Mouse (Mus musculus): ENCODE measurements around the gene Tanc1.

Tanc1 gene

DNA sequence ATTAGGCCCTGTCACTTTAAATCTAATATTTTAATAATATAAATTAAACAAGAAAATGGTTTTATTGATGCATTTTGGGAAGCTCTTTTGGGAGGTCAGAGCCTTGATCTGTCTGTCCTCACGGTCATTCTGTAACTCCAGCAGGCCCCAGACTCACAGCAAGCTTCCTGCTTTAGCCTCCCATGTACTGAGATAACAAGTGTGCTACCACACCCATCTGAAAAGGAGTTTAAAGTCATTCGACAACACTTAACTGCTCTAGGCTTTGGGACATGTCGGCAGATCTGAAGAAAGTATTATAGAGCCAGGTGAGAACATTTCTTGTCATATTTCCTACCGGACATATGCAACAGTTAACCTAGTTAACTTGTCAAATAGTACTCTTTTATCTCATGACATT, 69.3 kb downstream of the Tanc1 start:
- no peak for DNase-seq (ENCODE audit: low spot score)

DNA sequence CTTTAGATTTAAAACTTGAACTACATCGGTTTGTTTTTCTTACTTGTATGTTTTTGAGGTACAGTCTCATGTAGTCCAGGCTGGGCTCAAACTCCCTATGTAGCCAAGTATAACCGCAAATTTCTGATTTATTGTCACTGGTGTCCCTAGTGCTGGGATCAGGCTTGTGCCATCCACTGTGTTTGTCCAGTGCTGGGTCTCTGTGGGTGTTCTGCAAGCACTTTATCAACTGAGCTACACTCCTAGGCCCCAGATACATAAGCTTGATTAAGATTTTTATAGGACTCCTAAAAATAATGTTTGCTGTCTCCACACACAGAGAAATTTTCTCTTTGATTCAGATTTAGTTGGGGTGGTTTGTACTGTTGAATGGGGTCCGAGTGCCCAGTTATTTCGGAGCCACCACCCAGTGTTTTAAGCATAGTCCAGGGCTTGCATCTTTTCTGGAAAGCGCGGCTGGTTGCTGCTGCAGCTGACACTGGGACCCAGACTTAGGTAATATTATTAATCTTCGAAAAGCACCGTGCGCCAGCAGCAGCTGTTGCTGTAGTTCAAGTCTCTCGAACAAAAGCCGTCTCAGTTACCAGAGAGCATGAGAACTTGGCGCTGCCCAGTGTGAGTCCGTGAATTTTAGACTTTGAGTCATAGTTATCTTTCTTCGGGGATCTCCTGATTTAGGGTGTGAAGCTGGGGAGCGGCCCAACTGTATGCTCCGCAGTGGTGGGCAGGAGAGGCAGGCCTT, 73.2 kb downstream of the Tanc1 start:
- no peak for DNase-seq (ENCODE audit: low spot score)

DNA sequence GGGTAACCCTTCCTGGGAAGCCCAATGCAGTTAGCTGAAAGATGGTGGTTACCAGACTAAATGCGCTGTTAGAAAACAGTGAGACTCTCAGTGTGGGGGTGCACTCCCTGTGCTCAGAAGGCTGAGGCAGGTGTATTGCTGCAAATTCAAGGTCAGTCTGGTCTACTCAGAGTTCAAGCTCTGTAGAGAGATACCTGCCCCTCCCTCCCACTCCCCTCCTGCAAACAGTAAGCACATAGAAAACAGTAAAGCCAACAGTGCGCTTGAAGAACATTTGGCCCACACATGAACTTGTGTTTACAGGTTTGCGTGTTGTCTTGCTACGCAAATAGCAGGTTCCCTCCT, 73.7 kb downstream of the Tanc1 start:
- DNase-seq (ENCODE audit: low spot score): no peak

DNA sequence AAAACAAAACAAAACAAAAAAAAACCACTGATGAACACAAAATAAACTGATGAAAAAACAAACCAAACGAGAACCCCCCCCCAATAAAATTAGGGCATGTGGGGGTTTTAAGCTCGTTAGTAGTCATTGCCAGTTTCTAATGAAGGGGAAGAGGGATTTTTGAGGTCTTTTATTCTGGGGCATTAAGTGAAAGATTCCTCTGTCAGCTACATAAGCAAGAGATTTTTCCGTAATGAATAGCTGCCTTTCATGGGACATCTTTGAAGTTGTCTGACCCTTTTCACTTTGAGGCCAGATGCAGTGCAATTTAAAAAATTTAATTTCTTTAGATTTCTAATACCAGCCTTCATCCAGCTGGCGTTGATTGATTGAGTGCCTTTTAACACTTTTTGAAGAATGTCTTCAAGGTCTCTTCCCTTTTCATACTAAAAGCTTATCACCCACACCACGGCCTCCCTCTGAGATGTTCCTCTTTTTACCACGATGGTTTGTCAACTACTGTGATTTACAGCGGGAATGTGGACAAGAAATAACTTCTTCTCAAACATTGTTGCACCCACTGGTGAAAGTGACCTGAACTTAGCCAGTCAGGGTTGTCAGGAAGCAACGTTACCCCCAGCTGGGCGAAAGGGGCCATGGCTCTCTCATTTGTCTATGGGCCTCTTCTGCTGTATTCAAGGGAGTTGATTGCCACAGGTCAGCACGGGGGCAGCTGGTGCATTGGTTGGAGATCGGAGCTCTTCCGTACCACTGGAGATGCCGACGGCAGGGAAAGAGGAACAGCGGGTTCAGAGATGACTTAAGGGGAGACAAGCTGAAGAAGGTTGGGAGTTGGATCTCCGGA, 76.6 kb downstream of the Tanc1 start:
- DNase-seq (ENCODE audit: low spot score): no peak

DNA sequence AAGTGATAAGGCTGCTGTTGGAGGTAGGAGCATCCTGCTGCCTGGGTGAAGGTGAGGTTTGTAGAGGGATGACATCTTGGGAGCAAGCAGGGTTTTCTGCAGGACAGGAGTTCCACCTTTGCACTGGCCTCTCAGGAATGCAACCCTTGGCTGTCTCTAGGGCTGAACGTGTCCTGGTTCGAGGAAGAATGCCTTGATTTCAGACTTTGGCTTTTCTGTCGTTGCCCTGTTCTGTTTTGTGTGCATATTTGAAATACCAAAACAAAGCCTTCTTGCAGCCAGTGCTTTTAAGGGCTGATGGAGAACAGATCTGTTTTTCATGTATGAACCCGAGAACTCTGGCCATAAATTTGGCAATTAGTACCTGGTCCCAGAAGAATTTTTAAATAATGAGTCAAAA, 79.3 kb downstream of the Tanc1 start:
- DNase-seq (ENCODE audit: low spot score): no peak

DNA sequence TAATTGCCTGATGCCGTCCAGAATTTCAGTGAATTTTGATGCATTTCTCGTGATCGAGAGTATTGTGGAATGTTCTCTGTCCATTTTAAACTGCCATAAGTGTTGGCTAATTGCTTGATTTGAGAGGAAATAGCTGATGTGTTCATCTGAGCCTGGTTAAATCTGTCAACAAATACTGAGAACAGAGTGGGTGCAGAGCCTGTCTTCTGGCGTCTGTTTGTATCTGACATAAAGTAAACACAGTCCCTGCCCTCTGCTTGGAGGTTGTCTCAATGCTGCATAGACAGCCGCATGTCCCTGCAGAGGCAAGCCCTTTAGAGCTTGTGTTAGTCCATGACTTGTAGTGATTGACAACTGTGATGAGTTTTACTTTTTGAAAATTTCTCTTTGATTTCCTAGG, 81.6 kb downstream of the Tanc1 start:
- DNase-seq (ENCODE audit: low spot score): no peak

DNA sequence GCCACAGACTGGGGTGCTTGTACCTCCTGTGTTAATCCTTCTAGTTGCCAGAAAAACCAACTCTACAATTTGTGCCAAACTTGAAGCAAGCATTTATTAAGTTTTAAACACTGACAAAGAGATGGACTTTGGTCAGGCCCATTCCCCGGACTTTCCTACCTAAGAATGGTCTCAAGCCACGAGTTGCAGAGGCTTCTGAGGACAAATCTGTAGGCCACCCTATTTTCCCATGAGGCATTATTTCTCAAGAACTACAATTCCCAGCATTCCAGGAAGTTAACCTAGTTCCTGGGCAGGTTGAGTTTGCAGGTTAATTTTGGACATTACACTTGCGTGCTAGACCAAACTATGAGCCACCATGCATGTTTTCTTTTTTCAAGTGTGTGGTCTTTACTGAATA, 85.3 kb downstream of the Tanc1 start:
- DNase-seq (ENCODE audit: low spot score): no peak

DNA sequence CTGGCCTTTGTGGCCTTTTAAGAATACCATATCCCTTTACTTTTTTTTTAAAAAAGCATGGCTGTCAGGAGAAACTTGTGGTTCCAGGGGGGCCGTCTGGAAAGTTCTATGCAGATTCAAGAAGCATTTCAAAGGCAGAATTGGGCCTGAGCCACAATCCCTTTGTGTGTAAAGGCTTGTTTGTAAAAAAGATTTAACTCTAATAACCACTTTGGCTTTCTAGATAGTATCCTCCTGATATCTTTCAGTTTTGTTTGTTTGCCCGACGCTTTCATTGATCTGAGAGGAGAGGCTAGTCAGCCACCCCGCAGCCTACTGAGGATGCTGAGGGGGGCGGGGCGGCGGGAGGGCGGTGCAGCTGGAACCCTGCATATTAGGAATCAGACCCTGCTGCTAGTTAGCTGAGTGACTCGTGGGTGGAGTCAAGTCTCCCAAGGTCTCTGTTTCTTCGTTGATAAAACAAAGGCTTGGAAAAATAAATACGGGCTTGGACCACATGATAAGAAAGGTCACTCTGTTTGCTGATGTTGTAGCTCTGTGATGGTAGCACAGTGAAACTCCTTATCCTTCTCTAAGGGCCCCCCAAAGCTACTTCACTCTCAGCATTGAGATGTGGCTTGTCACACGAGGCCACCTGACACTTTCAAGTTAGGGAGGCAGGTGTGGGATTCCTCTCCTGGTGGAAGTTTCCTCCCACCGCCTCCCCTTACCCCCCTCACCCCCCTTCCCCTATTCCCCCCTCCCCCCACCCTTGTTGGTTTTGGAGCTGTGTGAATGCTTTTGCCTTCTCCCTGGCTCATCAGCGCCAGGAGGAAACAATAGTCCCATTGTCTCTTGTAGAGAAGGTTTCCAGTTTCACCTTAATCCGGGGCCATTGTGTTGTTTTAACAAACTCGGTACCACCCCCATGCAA, 86.1 kb downstream of the Tanc1 start:
- peak; percentile 56 for DNase-seq (ENCODE audit: low spot score)

DNA sequence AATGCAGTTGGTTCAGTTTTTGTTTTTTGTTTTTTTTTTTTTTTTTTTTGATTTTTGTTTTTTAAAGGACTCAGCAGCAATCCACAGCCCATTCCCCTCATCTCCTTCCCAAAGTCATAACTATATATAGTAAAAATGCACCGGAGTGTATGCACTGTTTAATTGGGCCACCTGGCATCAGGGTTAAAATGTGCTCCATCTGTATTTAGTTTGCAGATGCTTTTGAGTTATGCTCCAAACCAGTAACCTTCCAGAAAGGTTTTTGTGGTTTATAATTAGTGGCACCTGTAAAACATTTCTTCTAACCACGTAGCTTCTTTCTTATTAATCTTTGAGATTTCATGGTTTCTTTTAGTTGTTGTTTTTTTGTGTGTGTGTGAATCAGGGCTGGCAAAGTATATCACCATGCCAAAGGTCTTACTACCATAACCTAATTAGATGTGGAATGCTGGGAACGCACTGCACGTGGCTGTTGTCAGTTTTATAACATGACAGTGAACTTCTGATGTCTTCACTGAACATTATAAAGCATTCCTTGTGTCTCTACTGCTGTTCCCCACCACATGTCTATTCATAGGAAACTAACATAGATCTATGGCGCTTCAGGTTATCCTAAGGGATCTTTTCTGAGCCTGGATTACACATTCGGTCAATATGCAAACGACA, 86.9 kb downstream of the Tanc1 start:
- DNase-seq (ENCODE audit: low spot score): no peak

DNA sequence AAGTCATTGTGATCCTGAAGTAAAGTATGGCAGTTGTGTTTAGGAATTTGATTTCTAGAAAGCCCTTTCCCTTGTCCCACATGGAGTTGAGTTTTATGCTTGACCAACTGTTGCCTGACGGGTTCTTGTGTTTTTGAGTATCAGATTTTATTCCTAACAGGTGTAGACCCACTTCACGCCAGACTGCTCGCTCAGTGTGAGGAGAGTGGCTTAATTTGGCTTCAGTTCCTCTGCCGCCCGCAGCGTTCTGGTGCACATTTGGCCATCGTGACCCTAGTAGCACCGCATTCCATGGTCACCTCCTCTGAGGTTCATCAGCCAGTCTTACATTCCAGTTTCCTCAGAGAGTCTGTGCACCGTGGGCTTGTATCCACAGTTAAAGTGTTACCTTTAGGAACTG, 88.1 kb downstream of the Tanc1 start:
- DNase-seq (ENCODE audit: low spot score): no peak

DNA sequence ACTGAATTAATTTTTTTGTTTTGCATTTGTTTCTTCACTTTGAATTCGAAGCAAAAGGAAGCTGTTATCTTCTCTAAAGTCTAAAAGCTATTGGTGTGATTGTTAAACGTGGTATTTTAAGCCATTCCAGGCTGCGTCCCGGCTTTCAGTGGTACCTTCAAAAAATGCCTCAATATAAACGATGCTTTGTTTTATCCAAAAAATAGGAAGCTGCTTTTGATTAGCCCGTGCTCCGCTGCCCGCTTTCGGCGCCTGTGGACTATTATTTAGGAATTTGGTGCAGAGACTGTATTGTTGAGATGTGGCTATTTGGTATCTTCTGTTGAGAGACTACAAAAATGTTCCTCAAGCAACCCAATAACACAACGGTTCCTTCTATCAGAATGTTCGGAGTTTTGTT, 93.4 kb downstream of the Tanc1 start:
- DNase-seq (ENCODE audit: low spot score): no peak

DNA sequence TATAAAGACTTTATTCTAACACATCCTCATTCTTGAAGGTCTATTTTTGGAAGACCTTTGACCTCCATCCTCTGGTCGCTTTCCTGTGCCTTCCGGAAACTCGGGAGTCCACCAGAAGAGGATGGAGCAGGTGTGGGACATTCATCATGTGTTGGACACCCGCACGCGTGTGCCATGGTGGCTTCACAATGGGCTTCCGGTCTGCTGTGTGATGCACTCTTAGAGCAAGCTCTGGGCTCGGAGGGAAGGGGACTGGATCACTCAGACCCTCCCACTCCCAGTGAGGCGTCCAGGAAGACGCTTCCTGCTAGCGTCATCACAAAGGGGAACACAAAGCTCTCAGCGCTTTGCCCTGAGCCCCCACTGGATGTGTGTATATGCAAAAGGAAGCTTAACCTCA, 95.0 kb downstream of the Tanc1 start:
- no peak for DNase-seq (ENCODE audit: low spot score)

DNA sequence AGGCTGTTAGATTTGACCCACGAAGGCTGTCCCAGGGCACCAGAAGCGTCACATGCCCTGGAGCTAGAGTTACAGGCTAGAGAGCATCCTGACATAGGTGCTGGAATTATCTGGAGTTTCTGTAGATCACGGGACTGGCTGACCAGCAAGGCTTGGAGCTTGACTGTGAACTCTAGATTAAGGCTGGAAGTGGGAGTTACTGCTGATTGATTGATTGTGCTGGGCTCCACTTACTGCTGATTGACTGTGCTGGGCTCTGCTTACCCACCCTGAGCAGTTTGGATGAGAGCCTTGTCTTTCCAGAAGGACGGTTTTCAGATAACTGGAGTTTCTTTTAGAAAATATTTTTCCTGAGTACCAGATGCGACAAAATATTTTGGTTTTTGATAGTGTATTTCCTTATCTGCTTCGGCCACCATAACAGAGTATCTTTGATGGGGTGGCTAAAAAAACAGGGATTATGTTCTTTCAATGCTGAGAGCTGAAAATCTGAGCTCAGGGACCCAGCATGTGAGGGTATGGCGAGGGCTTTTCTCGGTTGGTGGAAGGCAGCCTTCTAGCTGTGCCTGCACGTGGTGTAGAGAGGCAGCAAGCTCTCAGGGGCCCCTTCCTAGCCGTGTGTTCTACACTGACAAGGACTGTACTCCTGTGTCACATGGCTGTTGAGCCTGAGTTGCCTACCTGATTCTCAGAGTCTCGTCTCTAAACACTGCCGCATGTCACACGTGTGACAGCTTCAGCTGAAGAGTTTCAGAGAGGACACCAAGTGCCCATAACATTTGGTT, 96.3 kb downstream of the Tanc1 start:
- DNase-seq (ENCODE audit: low spot score): no peak

DNA sequence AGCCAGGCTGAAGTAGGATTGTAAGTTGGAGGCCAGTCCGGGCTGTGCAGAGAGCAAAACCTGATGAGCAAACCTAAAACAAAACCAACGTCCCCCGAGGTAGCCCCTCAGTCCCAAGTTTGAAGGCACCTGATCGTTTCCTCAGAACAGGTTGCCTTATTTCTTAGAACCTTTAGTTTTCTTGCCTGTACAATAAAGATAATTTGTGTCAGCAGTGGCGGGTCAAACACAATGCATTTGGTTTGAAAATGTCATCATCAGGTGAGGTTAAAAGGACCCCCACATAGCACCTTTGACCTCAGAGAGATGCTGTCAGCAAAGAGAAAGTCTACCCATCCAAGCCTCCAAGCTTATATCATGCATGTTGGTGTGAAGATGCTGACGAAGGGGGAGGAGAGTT, 98.9 kb downstream of the Tanc1 start:
- no peak for DNase-seq (ENCODE audit: low spot score)

DNA sequence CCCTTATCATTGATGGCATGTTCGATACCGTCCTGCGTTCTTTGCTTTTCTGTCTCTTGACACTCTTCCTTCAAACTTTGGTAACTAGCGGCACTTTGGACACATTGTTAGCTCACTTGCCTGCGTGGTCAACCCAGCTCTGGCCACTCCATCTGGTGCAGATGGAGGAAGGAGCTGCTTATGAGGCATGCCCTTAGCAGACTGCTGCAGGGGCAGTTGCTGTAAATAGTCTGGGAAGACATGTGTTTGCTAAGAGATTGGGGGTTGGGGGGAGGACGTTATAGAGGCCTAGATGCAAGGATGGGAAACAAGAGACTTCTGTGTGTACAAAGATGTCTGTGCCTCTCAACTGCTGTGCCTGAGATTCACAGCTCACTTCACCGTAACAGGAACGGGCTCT, 100.2 kb downstream of the Tanc1 start:
- no peak for DNase-seq (ENCODE audit: low spot score)

DNA sequence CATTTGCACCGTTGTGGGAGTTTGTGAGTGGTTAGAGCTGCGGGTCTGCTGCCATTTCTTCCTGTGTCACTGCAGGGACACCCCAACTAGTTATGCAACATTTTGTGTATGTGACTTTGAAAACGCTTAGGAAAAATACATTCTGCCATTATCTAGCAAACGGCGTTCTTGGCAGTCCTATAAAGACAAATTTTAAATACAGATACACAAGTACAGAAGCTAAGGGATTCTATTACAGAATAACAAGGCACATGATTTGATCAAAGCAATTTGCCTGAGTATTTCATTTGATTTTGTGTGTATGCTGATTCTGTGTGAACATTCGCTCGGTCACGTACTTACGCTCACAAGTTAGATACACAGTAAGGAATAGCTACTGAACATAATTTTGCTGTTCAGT, 100.6 kb downstream of the Tanc1 start:
- DNase-seq (ENCODE audit: low spot score): no peak

DNA sequence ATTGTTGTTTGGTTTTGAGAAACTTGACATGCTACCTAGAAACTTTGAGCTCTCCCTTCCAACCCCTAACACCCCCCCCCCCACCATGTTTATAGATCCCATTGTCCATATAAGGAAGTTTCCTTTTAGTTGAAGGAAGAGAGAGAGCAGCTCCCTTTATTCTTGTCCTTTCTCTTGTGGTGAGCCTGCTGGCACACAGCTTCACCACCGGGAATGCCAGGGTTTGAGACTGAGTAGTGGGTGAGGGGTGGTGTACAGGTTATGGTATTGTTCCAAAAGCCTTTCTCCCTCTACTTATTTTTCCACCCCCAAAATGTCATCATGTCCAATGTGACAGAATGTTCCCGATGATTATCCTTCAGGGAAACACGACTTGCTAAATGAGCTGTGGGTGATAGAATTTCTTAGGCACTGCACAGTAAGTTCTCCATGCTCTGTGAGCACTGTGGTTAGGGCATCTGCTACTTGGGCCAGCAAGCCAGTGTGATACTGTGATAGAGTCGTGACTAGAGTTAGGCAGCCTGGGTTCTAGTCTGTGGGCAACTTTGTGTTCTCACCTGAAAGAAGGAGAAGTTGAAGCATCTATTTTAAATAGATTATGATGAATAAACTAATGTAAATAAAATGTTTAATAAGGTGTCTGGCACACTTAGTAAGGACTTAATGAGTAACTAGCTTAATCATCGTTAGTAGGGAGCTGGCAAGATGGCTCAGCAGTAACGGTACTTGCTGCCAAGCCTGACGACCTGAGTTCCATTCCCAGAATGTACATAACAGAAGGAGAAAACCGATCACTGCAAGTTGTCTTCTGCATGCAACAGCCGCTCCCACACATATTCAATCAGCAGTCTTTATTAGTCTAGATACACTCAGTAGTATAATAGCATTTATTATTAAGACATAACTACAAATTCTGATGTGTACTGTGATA, 102.0 kb downstream of the Tanc1 start:
- no peak for DNase-seq (ENCODE audit: low spot score)

DNA sequence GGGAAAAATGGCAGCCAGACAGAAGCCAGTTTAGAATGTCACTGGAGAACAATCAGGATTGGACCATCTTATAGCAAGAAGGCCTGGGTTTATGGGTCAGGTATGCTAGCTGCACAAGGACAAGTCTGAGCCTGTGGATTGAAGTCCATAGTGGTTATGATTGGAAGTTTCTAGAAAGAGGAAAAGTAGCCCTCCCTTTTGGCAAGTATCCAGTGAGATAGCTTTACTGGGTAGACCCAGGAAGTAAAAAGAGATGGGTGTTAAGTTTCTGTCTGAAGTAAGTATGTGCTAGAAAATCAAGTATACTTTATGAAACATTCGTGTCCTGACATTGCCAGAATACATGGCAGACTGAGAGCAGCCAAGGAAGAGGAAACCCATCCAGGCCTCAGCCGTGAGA, 103.2 kb downstream of the Tanc1 start:
- DNase-seq (ENCODE audit: low spot score): no peak

DNA sequence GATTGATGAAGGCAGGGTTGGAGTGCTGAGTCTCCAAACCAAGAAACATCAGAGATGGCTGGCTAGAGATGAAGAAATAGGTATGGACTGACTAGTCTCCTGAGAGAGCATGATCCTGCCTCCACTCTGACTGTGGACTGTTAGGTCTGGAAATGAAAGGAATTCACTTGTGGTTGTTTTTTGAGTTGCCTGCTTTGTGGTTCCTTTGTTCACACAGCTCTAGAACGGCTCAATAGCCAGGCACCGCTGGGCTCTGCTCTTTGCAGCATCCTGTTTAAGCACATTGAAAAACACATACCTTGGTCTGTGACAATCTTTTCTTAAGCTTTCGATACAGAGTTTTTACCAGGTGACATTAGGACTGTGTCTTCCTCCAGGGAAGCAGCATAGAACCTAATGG, 104.6 kb downstream of the Tanc1 start:
- DNase-seq (ENCODE audit: low spot score): no peak

DNA sequence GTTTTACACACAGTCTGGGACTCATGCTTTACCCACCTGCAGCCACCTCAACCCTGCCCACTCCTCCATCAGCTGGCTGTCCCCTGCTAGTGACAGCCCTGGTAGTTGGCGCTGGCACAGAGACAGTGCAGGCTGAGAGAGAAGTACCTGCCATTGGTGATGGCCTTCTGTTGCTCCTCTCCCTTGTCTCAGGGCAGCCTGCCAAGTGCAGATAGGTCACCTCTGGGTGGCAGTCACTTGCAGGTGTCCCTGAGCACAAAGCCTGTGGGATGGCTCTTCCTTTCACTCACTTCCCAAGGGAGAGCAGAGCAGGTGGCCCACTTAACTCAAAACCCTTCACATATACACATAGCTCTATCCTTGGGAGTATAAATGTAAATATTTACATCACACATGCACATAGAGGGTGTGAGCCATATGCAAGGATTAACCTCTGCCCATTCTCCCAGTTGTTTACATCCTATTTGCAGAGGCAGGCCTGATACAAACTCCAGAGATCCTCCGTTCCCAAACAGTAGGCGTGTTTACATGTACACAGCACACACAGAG, 106.0 kb downstream of the Tanc1 start:
- DNase-seq (ENCODE audit: low spot score): no peak
